Mouse (Mus musculus) liver, postnatal 0 days (tissue): ENCODE results near the gene Hspa1b. TPM values are rescaled to one million over a fixed set of nuclear protein-coding genes. Genes with fewer than 3 reads are reported as not detected.

ENCODE experiments used
- ATAC-seq: fragments of 200-750 bp; cut with Nextera tagmentation; 2 replicates; pipeline ENCODE4 v1.8.0; 2017; ENCODE audit warnings: mild to moderate bottlenecking, moderate library complexity
- DNase-seq: peaks from one replicate; pipeline ENCODE4 v3.0.0-alpha.2; 2016
- H3K27ac ChIP-seq: fragments of 300-500 bp; sonication (generic); 2 replicates; pipeline ENCODE4 v1.5.1; 2014; ENCODE audit warnings: antibody characterized with exemption, moderate library complexity, mild to moderate bottlenecking, low read depth
- H3K27me3 ChIP-seq: fragments of 300-500 bp; sonication (generic); 2 replicates; pipeline ENCODE4 v1.6.1; 2014; ENCODE audit warnings: low read length, control low read depth, mixed read lengths; ENCODE audit not compliant: insufficient read depth
- H3K36me3 ChIP-seq: fragments of 300-500 bp; sonication (generic); replicated peaks from 2 replicates; pipeline ENCODE4 v1.6.1; 2014; ENCODE audit warnings: mild to moderate bottlenecking, control low read depth, low read length, moderate library complexity, mixed read lengths; ENCODE audit not compliant: insufficient read depth
- H3K4me1 ChIP-seq: fragments of 300-500 bp; sonication (generic); 2 replicates; pipeline ENCODE4 v1.6.1; 2014; ENCODE audit warnings: antibody characterized with exemption, mild to moderate bottlenecking, control low read depth; ENCODE audit not compliant: insufficient read depth
- H3K4me2 ChIP-seq: fragments of 300-500 bp; sonication (generic); 2 replicates; pipeline ENCODE4 v1.6.1; 2014; ENCODE audit warnings: low read depth, mild to moderate bottlenecking, low read length, moderate library complexity, mixed read lengths
- H3K4me3 ChIP-seq: fragments of 300-500 bp; sonication (generic); 2 replicates; pipeline ENCODE4 v1.5.1; 2014; ENCODE audit warnings: low read depth, low read length
- H3K9ac ChIP-seq: fragments of 300-500 bp; sonication (generic); replicated peaks from 2 replicates; pipeline ENCODE4 v1.6.1; 2014; ENCODE audit warnings: mild to moderate bottlenecking, moderate library complexity
- H3K9me3 ChIP-seq: fragments of 300-500 bp; sonication (generic); 2 replicates; pipeline ENCODE4 v1.6.1; 2016; ENCODE audit warnings: mild to moderate bottlenecking, control low read depth, low read length, mixed read lengths
- CTCF ChIP-seq: sonication (generic); IDR thresholded peaks from 2 replicates; pipeline ENCODE4 v1.5.1; 2016; ENCODE audit warnings: antibody characterized with exemption, low read depth
- EP300 ChIP-seq: IDR thresholded peaks from 2 replicates; pipeline ENCODE4 v1.6.1; 2016; ENCODE audit warnings: antibody characterized with exemption, low read depth, mild to moderate bottlenecking
- WGBS: fragments of 180-500 bp; shearing (Covaris S2); extraction: QIAGEN DNeasy Blood & Tissue Kit; methylation state at CpG from one replicate; pipeline ENCODE4 v1.1.7; 2014; ENCODE audit not compliant: insufficient replicate concordance; 5-methylcytosine and 5-hydroxymethylcytosine counted together
- polyA plus RNA-seq: library from polyadenylated mRNA; unstranded; fragments of >200 nt; fragmentation: Nextera tagmentation; extraction: Ambion mirVana; gene quantifications from 2 replicates; pipeline ENCODE4 v1.2.1, GENCODE M21; 2015

Hspa1b gene
- polyA plus RNA-seq, 1 experiment from 2014 or later, result 0.06 TPM

- no peak for DNase-seq
- no peak overlapping the region for H3K9ac ChIP-seq
Measured at GRCm38 (mm10) chr17:34927306-34928019, 31.6 kb downstream of the Hspa1b start.

DNA sequence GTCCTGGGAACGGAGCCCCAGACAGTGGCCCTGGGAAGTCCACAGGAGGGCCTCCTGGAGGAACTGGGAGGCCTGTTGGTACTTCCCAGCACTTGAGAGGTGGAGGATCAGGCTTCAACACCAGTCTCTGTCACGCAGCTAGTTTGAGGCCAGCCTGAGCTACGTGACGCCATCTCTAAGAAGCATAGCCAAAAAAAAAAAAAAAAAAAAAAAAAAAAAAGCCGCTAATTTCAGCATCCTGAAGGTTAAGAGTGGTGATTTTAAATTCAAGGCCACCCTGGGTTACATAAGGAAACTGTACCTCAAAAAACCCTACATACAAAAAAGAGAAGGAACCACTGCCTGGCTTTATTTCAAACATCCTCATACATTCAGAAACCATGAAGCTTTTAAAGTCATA, 34.8 kb downstream of the Hspa1b start:
- no peak overlapping the region for H3K9ac ChIP-seq
- H3K9me3 ChIP-seq, result no peaks in the 10 kb centered on the region
- no peaks in the 10 kb centered on the region for H3K27me3 ChIP-seq
- ATAC-seq (no peak), DNase-seq (no peak)
- peak overlapping the region; percentile 26; the same call in 1 of the 2 replicates for H3K27ac ChIP-seq
- no peaks in the 10 kb centered on the region; the same call in 1 of the 2 replicates for H3K4me1 ChIP-seq
- WGBS, result 65% methylated on average over 5 of the region's 5 CpGs
- no peak overlapping the region for H3K4me2 ChIP-seq
- H3K4me3 ChIP-seq, result no peak overlapping the region
- H3K36me3 ChIP-seq, result no peaks in the 10 kb centered on the region
- TF ChIP-seq CTCF, result no peak
- no peak for TF ChIP-seq EP300

More at GRCm38 (mm10) chr17:34927306-34928019, 31.6 kb downstream of the Hspa1b start:
- peaks cover 13% of the 10 kb centered on the region for H3K4me1 ChIP-seq
- no peak for TF ChIP-seq EP300
- TF ChIP-seq CTCF, result no peak
- H3K27me3 ChIP-seq, result no peaks in the 10 kb centered on the region
- no peaks in the 10 kb centered on the region for H3K9me3 ChIP-seq
- ATAC-seq, result no peak
- no peaks in the 10 kb centered on the region for H3K36me3 ChIP-seq
- WGBS, result 88% methylated on average over 18 of the region's 18 CpGs
- H3K4me3 ChIP-seq, result no peak overlapping the region
- no peak overlapping the region for H3K4me2 ChIP-seq
- H3K27ac ChIP-seq, result no peak overlapping the region

- Histone ChIP-seq H3K27ac (no peak overlapping the region), H3K36me3 (no peaks in the 10 kb centered on the region), H3K27me3 (no peaks in the 10 kb centered on the region), H3K4me1 (no peaks in the 10 kb centered on the region; the same call in 1 of the 2 replicates), H3K9ac (no peak overlapping the region), H3K4me2 (no peak overlapping the region), H3K9me3 (no peaks in the 10 kb centered on the region), H3K4me3 (no peak overlapping the region)
- DNase-seq (no peak), ATAC-seq (peak; percentile 41; the same call in 1 of the 2 replicates)
- TF ChIP-seq EP300 (no peak), CTCF (peak; percentile 50)
- 51% methylated on average over 6 of the region's 6 CpGs for WGBS
Measured at GRCm38 (mm10) chr17:34922939-34923338, 36.1 kb downstream of the Hspa1b start.

DNA sequence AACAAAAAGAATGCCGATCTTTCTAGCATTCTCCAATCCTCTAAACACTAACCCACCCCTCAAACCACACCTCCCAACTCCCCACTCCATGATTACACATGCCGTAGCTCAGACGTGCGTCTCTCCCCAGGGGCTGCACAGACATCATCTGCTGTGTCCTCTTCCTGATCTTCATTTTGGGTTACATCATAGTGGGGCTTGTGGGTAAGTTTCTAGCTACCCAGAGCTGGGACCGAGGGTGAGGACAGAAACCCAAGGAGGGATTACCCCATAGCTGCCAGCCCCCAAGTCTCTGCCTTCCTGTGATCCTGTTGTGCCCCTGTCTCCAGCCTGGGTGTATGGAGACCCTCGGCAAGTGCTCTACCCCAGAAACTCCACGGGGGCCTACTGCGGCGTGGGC, 41.9 kb downstream of the Hspa1b start:
- ATAC-seq, result no peak
- H3K27ac ChIP-seq, result no peak overlapping the region
- H3K4me2 ChIP-seq, result no peak overlapping the region
- WGBS, result 63% methylated on average over 9 of the region's 9 CpGs
- peaks cover 17% of the 10 kb centered on the region for H3K36me3 ChIP-seq
- no peak overlapping the region for H3K9ac ChIP-seq
- no peak overlapping the region for H3K4me3 ChIP-seq
- no peaks in the 10 kb centered on the region for H3K27me3 ChIP-seq
- TF ChIP-seq CTCF (no peak), EP300 (no peak)
- H3K4me1 ChIP-seq, result peaks cover 13% of the 10 kb centered on the region
- no peaks in the 10 kb centered on the region for H3K9me3 ChIP-seq
- no peak for DNase-seq

GRCm38 (mm10) chr17:34916316-34916715, 42.7 kb downstream of the Hspa1b start:
- TF ChIP-seq EP300 (no peak), CTCF (no peak)
- no peak for ATAC-seq
- Histone ChIP-seq H3K27ac (no peak overlapping the region), H3K4me1 (peaks cover 15% of the 10 kb centered on the region), H3K27me3 (no peaks in the 10 kb centered on the region), H3K36me3 (peaks cover 23% of the 10 kb centered on the region), H3K9me3 (no peaks in the 10 kb centered on the region), H3K4me3 (no peak overlapping the region), H3K4me2 (no peak overlapping the region), H3K9ac (no peak overlapping the region)
- DNase-seq, result no peak
- 74% methylated on average over 5 of the region's 5 CpGs for WGBS

DNA sequence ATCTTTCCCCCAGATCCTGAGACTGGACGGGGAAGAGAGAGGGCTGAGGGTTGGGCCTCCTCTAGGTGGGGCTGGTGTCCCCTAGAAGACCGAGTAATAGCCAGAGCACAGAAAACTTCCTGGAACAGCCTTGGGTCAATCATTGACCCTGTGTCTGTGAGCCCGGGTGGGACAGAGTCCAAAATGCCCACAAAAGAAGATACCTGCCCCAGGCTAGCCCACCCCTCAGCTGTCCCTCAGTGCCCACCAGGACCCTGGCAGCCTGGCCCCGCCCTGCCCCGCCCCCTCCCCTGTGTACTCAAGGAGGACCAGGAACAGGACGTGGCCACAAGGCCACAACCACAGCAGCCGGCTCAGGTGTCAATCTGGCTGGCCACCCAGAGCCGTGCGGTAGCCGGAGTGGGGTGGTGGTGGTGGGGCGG, 43.6 kb downstream of the Hspa1b start:
- no peak overlapping the region for H3K27ac ChIP-seq
- DNase-seq (peak; percentile 46), ATAC-seq (peak; percentile 45)
- H3K9ac ChIP-seq, result peak overlapping the region; percentile 31; the same call in 1 of the 2 replicates
- no peaks in the 10 kb centered on the region for H3K27me3 ChIP-seq
- no peak overlapping the region for H3K4me3 ChIP-seq
- H3K4me1 ChIP-seq, result peaks cover 16% of the 10 kb centered on the region
- H3K9me3 ChIP-seq, result no peaks in the 10 kb centered on the region
- H3K36me3 ChIP-seq, result peaks cover 32% of the 10 kb centered on the region
- 16% methylated on average over 11 of the region's 11 CpGs for WGBS
- TF ChIP-seq CTCF (peak; percentile 58), EP300 (no peak)
- H3K4me2 ChIP-seq, result peak overlapping the region; percentile 24; the same call in 1 of the 2 replicates
